Mouse (Mus musculus) gastrocnemius, postnatal 36 days (tissue): Measurements from ENCODE around the gene Slc12a7. TPM values are rescaled to one million over a fixed set of nuclear protein-coding genes. Genes with fewer than 3 reads are reported as not detected.

Source experiments
- DNase-seq, 2 experiments: peaks; one replicate each; pipeline ENCODE4 v3.0.0; 2022
- intact Hi-C: fragments of 180-260 bp; cut with DNase I; formaldehyde crosslinking; loops from one replicate; pipeline ENCODE4 v1.15.1; 2025
- total RNA-seq, 2 experiments: library from RNA; stranded (reverse); gene quantifications; 2 replicates each; pipeline ENCODE4 v1.2.3; 2021

Gene Slc12a7
- total RNA-seq, 2 experiments from 2014 or later: 4.3 to 5.5 TPM

DNA sequence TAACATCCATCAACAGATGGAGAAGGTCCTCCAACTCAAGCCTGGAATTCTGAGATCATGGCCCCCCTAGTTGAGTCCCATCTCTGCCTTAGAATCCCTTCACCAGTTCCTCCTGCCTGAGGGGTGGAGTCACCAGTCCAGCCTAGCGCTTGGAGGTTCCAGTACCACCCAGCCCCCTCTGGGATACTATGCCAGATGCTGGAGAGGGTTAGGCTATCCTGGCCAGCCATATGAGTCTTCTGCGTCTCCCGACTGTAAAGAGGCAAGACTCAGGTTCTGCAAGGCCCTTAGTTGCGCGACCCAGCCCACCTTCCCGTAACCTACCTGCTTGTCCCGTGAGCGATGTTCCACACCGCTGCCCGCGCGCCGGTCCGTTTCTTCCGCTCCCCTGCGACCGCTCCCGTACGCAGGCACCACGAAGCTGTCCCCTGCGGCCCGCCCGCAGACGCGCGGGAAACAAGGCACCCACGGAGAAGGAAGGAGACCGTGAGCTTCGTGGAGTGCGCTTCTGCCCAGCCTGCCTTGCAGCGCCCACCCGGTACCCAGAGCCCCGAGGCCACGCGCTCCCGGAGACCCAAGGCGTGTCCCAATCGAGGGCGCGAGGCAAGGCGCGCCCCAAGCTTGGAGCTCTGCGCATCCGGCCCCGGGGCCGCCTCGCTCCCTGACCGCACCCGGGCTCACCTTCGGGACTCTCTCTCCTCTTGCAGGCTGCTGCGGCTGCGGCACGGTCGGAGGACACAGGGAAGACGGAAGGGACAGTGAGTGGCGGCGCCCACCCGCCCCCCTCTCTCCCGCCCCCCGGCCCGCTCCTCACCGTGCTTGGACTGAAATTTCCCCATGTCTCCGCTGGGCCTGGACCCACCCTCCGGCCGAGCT, 113.9 kb downstream of the Slc12a7 start:
- intact Hi-C loops: no loop called here
- no peak for DNase-seq

DNA sequence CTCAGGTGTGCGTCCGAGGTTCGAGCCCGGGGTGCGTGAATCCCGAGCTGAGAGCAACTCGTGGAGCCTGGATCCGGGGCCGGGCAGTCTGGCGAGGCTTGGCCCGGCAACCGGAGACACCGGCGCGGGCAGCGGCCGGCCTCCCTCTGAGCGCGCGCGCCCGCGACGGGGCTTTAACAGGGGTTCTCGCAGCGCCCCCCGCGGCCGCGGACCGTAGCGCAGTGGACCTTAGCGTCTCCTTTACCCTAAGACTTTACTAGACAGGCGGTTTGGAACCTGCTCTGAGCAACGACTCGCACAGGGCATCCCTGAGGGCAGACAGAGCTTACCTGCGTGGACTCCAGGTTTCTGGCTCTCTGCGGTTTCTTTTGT, 114.6 kb downstream of the Slc12a7 start, which contains the start of gene Nkd2:
Gene Nkd2 (minus strand): TSS at position 167 of the 372 bp plus-strand sequence.
- DNase-seq: peak; percentile 76 to 78
- intact Hi-C loops: no loop called here

Other genes starting within 250 kb of the Slc12a7 start
- not detected for gene Slc6a3, start 196.3 kb upstream of the Slc12a7 start, total RNA-seq
- 10 to 100 TPM; 28.8 to 30.1 TPM for gene Clptm1l, start 129.1 kb upstream of the Slc12a7 start, total RNA-seq
- gene Tert, start 106.2 kb upstream of the Slc12a7 start, total RNA-seq: under 1 TPM in 1 of 2 experiments, not detected in 1; 0.30 TPM
- gene Slc6a18, start 55.1 kb upstream of the Slc12a7 start, total RNA-seq: not detected
- not detected for gene Slc6a19, start 28.2 kb upstream of the Slc12a7 start, total RNA-seq
- gene Nkd2, start 114.5 kb downstream of the Slc12a7 start, total RNA-seq: 1 to 10 TPM; 1.1 to 1.6 TPM
- under 1 TPM in 1 of 2 experiments, not detected in 1; 0.13 TPM for gene Trip13, start 204.7 kb downstream of the Slc12a7 start, total RNA-seq
- 10 to 100 TPM in 1 of 2 experiments, 1 to 10 TPM in 1; 8.3 to 11.0 TPM for gene Brd9, start 204.7 kb downstream of the Slc12a7 start, total RNA-seq
- not detected for gene Zdhhc11, start 230.8 kb downstream of the Slc12a7 start, total RNA-seq